Mouse (Mus musculus) stomach, postnatal 0 days (tissue): ENCODE results near the gene Zfp865. TPM values are rescaled to one million over a fixed set of nuclear protein-coding genes. Genes with fewer than 3 reads are reported as not detected.
"Not testable (repeated sequence)": the region's sequence is repeated elsewhere in the genome, so short reads cannot be mapped to it uniquely, and the experiment has no call there.

ENCODE experiments used
- ATAC-seq: fragments of 200-750 bp; cut with Nextera tagmentation; 2 replicates; pipeline ENCODE4 v1.8.0; 2017; ENCODE audit not compliant: low FRiP score, low TSS enrichment
- DNase-seq: peaks from one replicate; pipeline ENCODE4 v3.0.0-alpha.2; 2016; ENCODE audit warnings: low spot score
- H3K27ac ChIP-seq: fragments of 300-500 bp; sonication (generic); replicated peaks from 2 replicates; pipeline ENCODE4 v1.5.1; 2014; ENCODE audit warnings: mild to moderate bottlenecking, control low read depth
- H3K27me3 ChIP-seq: fragments of 300-500 bp; sonication (generic); 2 replicates; pipeline ENCODE4 v1.6.1; 2014; ENCODE audit warnings: low read length; ENCODE audit not compliant: control insufficient read depth, insufficient read depth
- H3K36me3 ChIP-seq: fragments of 300-500 bp; sonication (generic); 2 replicates; pipeline ENCODE4 v1.6.1; 2014; ENCODE audit warnings: low read length, mixed read lengths; ENCODE audit not compliant: control insufficient read depth, insufficient read depth
- H3K4me1 ChIP-seq: fragments of 300-500 bp; sonication (generic); replicated peaks from 2 replicates; pipeline ENCODE4 v1.6.1; 2014; ENCODE audit warnings: antibody characterized with exemption; ENCODE audit not compliant: control insufficient read depth, insufficient read depth
- H3K4me2 ChIP-seq: fragments of 300-500 bp; sonication (generic); replicated peaks from 2 replicates; pipeline ENCODE4 v1.6.1; 2014; ENCODE audit warnings: low read depth, mild to moderate bottlenecking, control low read depth, moderate library complexity
- H3K4me3 ChIP-seq: fragments of 300-500 bp; sonication (generic); 2 replicates; pipeline ENCODE4 v1.5.1; 2014; ENCODE audit warnings: low read depth, low read length, control low read depth
- H3K9ac ChIP-seq: fragments of 300-500 bp; sonication (generic); 2 replicates; pipeline ENCODE4 v1.6.1; 2014; ENCODE audit warnings: mild to moderate bottlenecking, low read length, control low read depth, mixed read lengths
- H3K9me3 ChIP-seq: fragments of 300-500 bp; sonication (generic); 2 replicates; pipeline ENCODE4 v1.6.1; 2016; ENCODE audit warnings: low read length; ENCODE audit not compliant: control insufficient read depth
- CTCF ChIP-seq: IDR thresholded peaks from 2 replicates; pipeline ENCODE4 v1.5.1; 2016; ENCODE audit warnings: antibody characterized with exemption, low read depth, mild to moderate bottlenecking, moderate library complexity
- EP300 ChIP-seq: optimal IDR thresholded peaks from 2 replicates; pipeline ENCODE3; 2016; ENCODE audit warnings: antibody characterized with exemption
- WGBS: fragments of 180-500 bp; shearing (Covaris S2); extraction: QIAGEN DNeasy Blood & Tissue Kit; methylation state at CpG from one replicate; pipeline ENCODE4 v1.1.7; 2014; 5-methylcytosine and 5-hydroxymethylcytosine counted together
- polyA plus RNA-seq: library from polyadenylated mRNA; unstranded; fragments of >200 nt; fragmentation: Nextera tagmentation; extraction: Ambion mirVana; gene quantifications from 2 replicates; pipeline ENCODE4 v1.2.1, GENCODE M21; 2015

The Zfp865 gene
- polyA plus RNA-seq, 1 experiment from 2014 or later: 2.3 TPM

DNA sequence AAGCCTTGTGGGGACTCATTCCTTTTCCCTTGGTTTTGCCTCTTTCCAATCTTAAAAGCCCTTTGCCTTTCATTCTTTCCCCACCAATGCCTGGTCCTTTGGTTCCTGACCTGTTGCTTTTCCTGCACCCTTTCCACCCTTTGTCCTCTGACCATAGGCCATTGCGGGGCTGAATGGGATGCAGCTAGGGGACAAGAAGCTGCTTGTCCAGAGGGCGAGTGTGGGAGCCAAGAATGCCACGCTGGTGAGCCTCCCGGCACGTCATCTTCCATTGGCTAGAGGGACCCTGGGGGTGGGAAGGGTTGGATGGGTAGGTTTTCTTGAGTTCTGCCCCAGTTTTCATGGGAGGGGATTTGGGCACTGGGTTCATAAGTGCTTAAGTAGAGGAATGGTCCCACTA lies 54.8 kb downstream of the Zfp865 start:
- Histone ChIP-seq H3K9ac (no peak overlapping the region), H3K27me3 (no peaks in the 10 kb centered on the region), H3K4me2 (no peak overlapping the region), H3K4me1 (no peaks in the 10 kb centered on the region), H3K36me3 (peaks cover 40% of the 10 kb centered on the region), H3K4me3 (no peak overlapping the region), H3K9me3 (no peaks in the 10 kb centered on the region), H3K27ac (no peak overlapping the region)
- no peak for ATAC-seq
- no peak for DNase-seq
- TF ChIP-seq EP300: no peak
- no peak for TF ChIP-seq CTCF
- 87% methylated on average over 5 of the region's 5 CpGs for WGBS

DNA sequence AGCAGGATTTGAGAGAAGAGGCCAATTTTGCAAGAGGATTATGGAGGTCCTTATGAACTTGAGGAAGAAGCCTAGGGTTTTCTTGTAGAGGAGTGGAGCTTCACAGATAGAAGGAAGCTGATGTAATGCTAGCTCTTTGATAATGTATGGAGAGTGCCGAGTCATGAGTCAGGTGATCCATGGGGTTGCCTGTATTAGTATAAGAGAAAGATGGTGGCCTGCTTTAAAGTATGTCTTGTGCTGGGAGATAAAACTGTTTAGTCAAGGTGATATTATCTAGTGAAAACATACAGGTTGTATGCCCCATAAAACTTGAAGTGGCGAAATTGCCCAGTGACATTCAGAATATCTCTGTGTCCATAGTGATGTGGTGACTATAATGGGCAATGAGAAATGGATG lies 56.8 kb downstream of the Zfp865 start:
- no peak for DNase-seq

DNA sequence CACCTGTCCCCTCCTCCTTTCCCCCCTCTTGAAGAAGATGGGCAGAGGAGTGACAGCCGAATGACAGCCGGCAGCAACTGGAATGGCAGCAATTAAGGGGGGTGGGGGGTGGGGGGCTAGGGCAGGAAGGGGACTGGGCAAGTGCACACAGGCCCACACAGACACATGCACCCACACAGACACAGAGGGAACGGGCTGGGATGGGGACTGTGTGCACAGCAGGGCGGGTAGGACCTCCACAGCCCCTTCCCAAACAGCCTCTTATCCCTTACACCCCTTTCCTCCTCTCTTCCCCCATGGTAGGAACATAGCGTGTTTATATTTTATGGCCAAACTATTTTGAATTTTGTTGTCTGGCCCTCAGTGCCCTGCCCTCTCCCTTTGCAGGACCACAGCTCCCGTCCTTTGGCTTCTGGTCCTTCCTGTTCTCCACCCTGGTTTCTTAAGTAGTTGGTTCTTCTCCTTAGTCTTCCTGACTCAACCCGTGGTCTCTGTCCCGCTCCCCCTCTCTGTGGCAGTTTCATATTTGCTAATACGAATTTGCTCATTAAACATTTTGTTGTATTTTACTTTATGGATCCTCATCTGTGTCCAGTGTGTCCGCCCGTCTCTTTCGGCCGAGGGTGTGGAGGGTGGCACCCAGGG lies 59.3 kb downstream of the Zfp865 start:
- H3K9me3 ChIP-seq, ATAC-seq, DNase-seq, H3K4me1 ChIP-seq, H3K27me3 ChIP-seq: not testable (repeated sequence)
- peak overlapping the region; percentile 85 for H3K4me2 ChIP-seq
- H3K9ac ChIP-seq: peak overlapping the region; percentile 99
- peak overlapping the region; percentile 99 for H3K4me3 ChIP-seq
- WGBS: 33% methylated on average over 9 of the region's 13 CpGs
- H3K36me3 ChIP-seq: peaks cover 20% of the 10 kb centered on the region
- peak overlapping the region; percentile 98 for H3K27ac ChIP-seq

More for the DNA sequence above, 56.8 kb downstream of the Zfp865 start:
- WGBS: 64% methylated on average over 2 of the region's 2 CpGs
- H3K4me1 ChIP-seq: 0 out of 2 replicates have a peak, but pooled peaks cover 2% of the 10 kb centered on the region
- H3K4me2 ChIP-seq: no peak overlapping the region
- H3K27me3 ChIP-seq: no peaks in the 10 kb centered on the region
- TF ChIP-seq EP300: no peak
- no peak for TF ChIP-seq CTCF
- no peak for ATAC-seq
- H3K9ac ChIP-seq: no peak overlapping the region
- H3K27ac ChIP-seq: no peak overlapping the region
- H3K9me3 ChIP-seq: no peaks in the 10 kb centered on the region
- peaks cover 27% of the 10 kb centered on the region for H3K36me3 ChIP-seq
- H3K4me3 ChIP-seq: no peak overlapping the region

DNA sequence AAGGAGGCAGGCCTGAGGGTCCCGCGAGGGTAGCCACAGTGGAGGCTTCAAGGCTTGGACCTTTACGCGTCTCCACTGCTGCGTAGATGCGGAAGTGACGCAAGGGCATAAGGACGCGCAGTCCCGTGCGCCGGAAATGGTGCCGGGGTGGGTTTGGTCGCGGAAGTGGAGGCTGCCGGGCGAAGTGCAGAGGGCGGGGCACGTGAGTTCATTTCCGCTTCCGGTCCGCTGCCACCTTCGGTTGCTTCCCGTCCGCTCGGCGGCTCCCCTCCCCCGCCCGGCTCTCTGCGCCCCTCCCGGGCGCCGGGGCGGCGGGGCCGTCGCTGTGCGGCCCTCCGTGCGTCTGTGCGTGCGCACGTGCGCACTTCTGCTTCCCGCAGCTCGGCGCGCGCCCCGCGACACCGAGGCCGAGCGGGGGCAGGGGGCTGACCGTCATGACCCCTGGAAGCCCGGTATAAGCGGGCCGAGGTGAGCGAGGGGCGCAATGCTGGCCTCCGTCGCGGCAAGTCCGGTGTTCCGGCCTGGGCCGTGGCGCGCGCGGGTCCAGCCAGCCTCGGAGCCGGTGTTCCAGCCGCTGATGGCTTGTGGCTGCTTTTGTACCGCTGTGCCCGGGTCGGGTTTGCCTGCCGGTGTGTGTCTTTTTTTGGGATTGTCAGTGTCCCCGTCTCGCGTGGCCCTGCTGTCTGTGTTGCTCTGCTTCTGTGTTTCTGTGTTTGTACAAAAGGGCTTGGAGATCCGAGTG lies 60.0 kb downstream of the Zfp865 start, which contains the start of gene Epn1:
Gene Epn1, plus strand, starts transcription at position 226 of the 742 bp plus-strand sequence.
- Histone ChIP-seq H3K27ac (peak within 1 kb of the TSS; percentile 98), H3K4me1 (0 out of 2 replicates have a peak, but pooled peaks cover 2% of the 10 kb centered on the region), H3K4me3 (peak within 1 kb of the TSS; percentile 99), H3K36me3 (peaks cover 16% of the 10 kb centered on the region), H3K27me3 (no peaks in the 10 kb centered on the region), H3K9ac (peak within 1 kb of the TSS; percentile 99), H3K9me3 (no peaks in the 10 kb centered on the region), H3K4me2 (peak within 1 kb of the TSS; percentile 85)
- WGBS: under 1% methylated on average over 77 of the region's 81 CpGs
- no peak for TF ChIP-seq EP300
- no peak for TF ChIP-seq CTCF
- DNase-seq (peak; percentile 98), ATAC-seq (peak; percentile 97)

DNA sequence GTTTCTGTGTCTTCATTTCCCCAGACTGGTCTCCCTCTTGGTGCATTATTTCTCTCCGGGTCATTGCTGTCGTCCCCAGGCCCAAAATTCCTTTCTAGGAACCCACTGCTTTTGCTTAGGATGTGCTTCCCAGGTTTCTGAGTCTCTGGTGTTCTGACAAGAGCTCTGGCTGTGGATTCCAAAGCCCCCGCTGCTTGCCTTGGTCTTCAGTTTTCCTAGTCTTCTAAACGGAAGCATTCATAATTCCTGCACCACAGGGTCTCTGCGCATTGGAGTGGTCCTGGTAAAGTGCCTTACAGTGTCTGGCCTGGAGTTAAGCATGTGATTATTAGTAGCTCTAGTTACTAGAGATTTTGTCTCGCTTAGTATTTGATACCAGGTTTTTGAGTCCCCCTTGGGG lies 60.6 kb downstream of the Zfp865 start:
- Histone ChIP-seq H3K4me2 (peak overlapping the region; percentile 85), H3K36me3 (peaks cover 20% of the 10 kb centered on the region), H3K4me3 (peak overlapping the region; percentile 99), H3K9ac (peak overlapping the region; percentile 99), H3K9me3 (no peaks in the 10 kb centered on the region), H3K4me1 (0 out of 2 replicates have a peak, but pooled peaks cover 2% of the 10 kb centered on the region), H3K27me3 (no peaks in the 10 kb centered on the region), H3K27ac (peak overlapping the region; percentile 98)
- TF ChIP-seq EP300: no peak
- no peak for DNase-seq
- WGBS: 8% methylated on average over 6 of the region's 6 CpGs
- ATAC-seq: no peak

DNA sequence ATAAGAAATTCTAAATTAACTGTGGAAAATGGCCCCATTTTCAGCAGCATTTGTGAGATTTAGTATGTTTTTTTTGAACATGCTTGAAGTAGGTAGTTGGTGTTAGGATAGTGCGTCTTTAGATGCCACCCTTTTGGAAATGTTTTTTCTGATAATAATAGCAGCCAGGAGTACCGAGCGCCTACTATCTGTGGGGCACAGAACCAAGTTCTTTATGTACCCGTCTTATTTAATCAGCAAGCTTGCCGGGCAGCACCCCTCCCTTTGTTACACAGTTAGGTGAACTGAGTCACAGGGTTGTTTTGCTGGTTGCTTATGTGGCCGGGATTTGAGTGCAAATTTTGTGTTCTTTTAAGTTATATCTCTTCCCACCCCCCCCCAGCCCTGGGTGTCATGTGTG lies 61.1 kb downstream of the Zfp865 start:
- Histone ChIP-seq H3K4me1 (0 out of 2 replicates have a peak, but pooled peaks cover 2% of the 10 kb centered on the region), H3K4me3 (peak overlapping the region; percentile 99), H3K9me3 (no peaks in the 10 kb centered on the region), H3K27me3 (no peaks in the 10 kb centered on the region), H3K36me3 (peaks cover 18% of the 10 kb centered on the region), H3K27ac (peak overlapping the region; percentile 98), H3K4me2 (peak overlapping the region; percentile 85), H3K9ac (peak overlapping the region; percentile 99)
- WGBS: 35% methylated on average over 6 of the region's 6 CpGs
- DNase-seq (peak; percentile 33), ATAC-seq (no peak)
- TF ChIP-seq EP300 (no peak), CTCF (peak; percentile 32)
